ENCODE assay signal across 11 mouse cellular contexts in the genomic region with DNA sequence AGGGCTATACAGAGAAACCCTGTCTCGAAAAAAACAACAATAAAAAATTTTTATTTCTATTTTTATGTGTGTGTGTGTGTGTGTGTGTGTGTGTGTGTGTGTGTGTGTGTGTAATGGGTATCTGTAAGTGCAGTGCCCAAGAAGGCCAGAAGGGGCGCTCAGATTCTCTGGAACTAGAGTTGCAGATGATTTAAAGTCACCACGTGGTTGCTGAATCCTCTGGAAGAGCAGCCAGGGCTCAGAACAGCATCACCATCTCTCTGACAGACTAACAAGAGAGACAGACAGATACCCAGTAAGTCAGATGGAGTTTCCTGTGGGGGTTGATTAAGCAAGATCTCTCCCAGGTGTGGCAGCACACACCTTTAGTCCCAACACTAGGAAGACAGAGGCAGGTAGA. TPM values are rescaled to one million over a fixed set of nuclear protein-coding genes. Genes with fewer than 3 reads are reported as not detected.
DNase-seq lines count a peak whose midpoint lies in the region; ATAC-seq and TF ChIP-seq lines count a peak whose summit lies in the region.
"Had no signal": no experiment of that assay in that cellular context is flagged by ENCODE, and none has a peak within 500 bp of the region (broad histone marks: within the 10 kb centered on the region; RNA-seq: fewer than 3 reads in every experiment).

No protein-coding gene starts in this region.

- TF ChIP-seq CTCF in forebrain, postnatal 0 days (IDR thresholded peaks at IDR 0.05; ENCODE audit: low read depth): peak; percentile 18; the same call in 1 of the 2 replicates

- no peaks in the 10 kb centered on the region for H3K27me3 ChIP-seq in forebrain, postnatal 0 days (ENCODE audit: insufficient read depth, low read length)
- H3K27me3 ChIP-seq in forebrain, embryonic 10.5 days (ENCODE audit: poor library complexity, severe bottlenecking): peaks cover 21% of the 10 kb centered on the region
- H3K27me3 ChIP-seq: heart, embryonic 15.5 days; lung, embryonic 15.5 days had no signal

- no peaks in the 10 kb centered on the region for H3K9me3 ChIP-seq in forebrain, postnatal 0 days (ENCODE audit: low read length)
- H3K9me3 ChIP-seq in forebrain, embryonic 10.5 days: peaks cover 11% of the 10 kb centered on the region
- H3K9me3 ChIP-seq: heart, embryonic 15.5 days had no signal

- H3K36me3 ChIP-seq in forebrain, postnatal 0 days (ENCODE audit: insufficient read depth): no peaks in the 10 kb centered on the region
- H3K36me3 ChIP-seq in forebrain, embryonic 10.5 days (replicated peaks): no peaks in the 10 kb centered on the region
- H3K36me3 ChIP-seq: heart, embryonic 15.5 days; lung, embryonic 15.5 days; midbrain, embryonic 10.5 days had no signal

- 52% methylated on average over 3 of the region's 3 CpGs for WGBS in forebrain, postnatal 0 days
- WGBS in forebrain, embryonic 10.5 days: 43% methylated on average over 3 of the region's 3 CpGs

- no peak overlapping the region for H3K4me3 ChIP-seq in forebrain, postnatal 0 days (ENCODE audit: low read depth, low read length)
- no peak overlapping the region for H3K4me3 ChIP-seq in forebrain, embryonic 10.5 days

- H3K4me2 ChIP-seq in forebrain, postnatal 0 days (ENCODE audit: low read depth): no peak overlapping the region

- peaks cover 10% of the 10 kb centered on the region for H3K4me1 ChIP-seq in forebrain, postnatal 0 days (ENCODE audit: insufficient read depth)
- H3K4me1 ChIP-seq in forebrain, embryonic 10.5 days: peaks cover 27% of the 10 kb centered on the region

- H3K9ac ChIP-seq in forebrain, postnatal 0 days: no peak overlapping the region
- H3K9ac ChIP-seq: heart, embryonic 15.5 days; lung, embryonic 15.5 days had no signal

- ATAC-seq in forebrain, postnatal 0 days: no peak

- no peak overlapping the region for H3K27ac ChIP-seq in forebrain, postnatal 0 days (ENCODE audit: low read depth, low read length)
- no peak overlapping the region for H3K27ac ChIP-seq in forebrain, embryonic 10.5 days
- H3K27ac ChIP-seq: lung, embryonic 15.5 days; midbrain, embryonic 10.5 days had no signal

- peak; percentile 43 for DNase-seq in forebrain, postnatal 0 days
- no peak for DNase-seq in forebrain, embryonic 10.5 days (ENCODE audit: extremely low spot score, low spot score)
- DNase-seq in lung, postnatal 10 days: peak; percentile 45
- no peak for DNase-seq in lung, postnatal 36 days
- peak; percentile 56 for DNase-seq in CD4-positive helper T cell, adult 2 months (ENCODE audit: low read depth, low spot score)
- DNase-seq in c-Kit-negative CD71-positive TER-119-positive erythroid progenitor cells, embryonic 14.5 days (ENCODE audit: low read depth, low spot score): peak; percentile 16
- DNase-seq in adrenal gland, adult 18-20 months (ENCODE audit: low spot score in 2 of 2): no peak
- DNase-seq in frontal cortex, postnatal 36 days (ENCODE audit: low spot score in 2 of 2): no peak

RNA-seq across cellular contexts. Expression of a gene that starts 19.3 kb away (rescaled TPM):
- total RNA-seq in forebrain, postnatal 0 days (2014; rRNA removed): 68.9 and 72.7 TPM in 2 replicates
- polyA plus RNA-seq in forebrain, postnatal 0 days (2015; fragmentation: Nextera tagmentation; extraction: Ambion mirVana): 60.0 and 67.0 TPM in 2 replicates
- polyA plus RNA-seq in forebrain, embryonic 10.5 days (2016; fragmentation: Nextera tagmentation; extraction: Ambion mirVana): 46.7 and 48.6 TPM in 2 replicates
- total RNA-seq in adrenal gland, adult 18-20 months (2021): 10 to 100 TPM; 44.9 to 51.2 TPM

RNA-seq across cellular contexts. Expression of a gene that starts 28.4 kb away (rescaled TPM):
- 2.7 and 2.8 TPM in 2 replicates for total RNA-seq in forebrain, postnatal 0 days (2014; rRNA removed)
- polyA plus RNA-seq in forebrain, postnatal 0 days (2015; fragmentation: Nextera tagmentation; extraction: Ambion mirVana): 1.9 and 2.3 TPM in 2 replicates
- 0.07 and 0.10 TPM in 2 replicates for polyA plus RNA-seq in forebrain, embryonic 10.5 days (2016; fragmentation: Nextera tagmentation; extraction: Ambion mirVana)
- 1 to 10 TPM in 1 of 2 experiments, under 1 TPM in 1; 0.50 to 1.0 TPM for total RNA-seq in adrenal gland, adult 18-20 months (2021)

RNA-seq across cellular contexts. Expression of a gene that starts 45.3 kb away (rescaled TPM):
- total RNA-seq in forebrain, postnatal 0 days (2014; rRNA removed): 18.7 and 19.5 TPM in 2 replicates
- polyA plus RNA-seq in forebrain, postnatal 0 days (2015; fragmentation: Nextera tagmentation; extraction: Ambion mirVana): 19.9 and 26.4 TPM in 2 replicates
- 45.2 and 48.5 TPM in 2 replicates for polyA plus RNA-seq in forebrain, embryonic 10.5 days (2016; fragmentation: Nextera tagmentation; extraction: Ambion mirVana)
- 10 to 100 TPM; 39.9 to 52.6 TPM for total RNA-seq in adrenal gland, adult 18-20 months (2021)

RNA-seq across cellular contexts. Expression of a gene that starts 54.3 kb away (rescaled TPM):
- 19.8 and 20.0 TPM in 2 replicates for total RNA-seq in forebrain, postnatal 0 days (2014; rRNA removed)
- polyA plus RNA-seq in forebrain, postnatal 0 days (2015; fragmentation: Nextera tagmentation; extraction: Ambion mirVana): 26.2 and 41.6 TPM in 2 replicates
- polyA plus RNA-seq in forebrain, embryonic 10.5 days (2016; fragmentation: Nextera tagmentation; extraction: Ambion mirVana): 3.8 and 4.3 TPM in 2 replicates
- 10 to 100 TPM in 1 of 2 experiments, 1 to 10 TPM in 1; 6.2 to 13.3 TPM for total RNA-seq in adrenal gland, adult 18-20 months (2021)

Comparison
In these comparisons a context has a peak if more than half of its experiments do, and no peak if none do; other contexts are left out.
1. DNase-seq: peak in forebrain, postnatal 0 days (single experiment), lung, postnatal 10 days (single experiment), CD4-positive helper T cell, adult 2 months (single experiment) and c-Kit-negative CD71-positive TER-119-positive erythroid progenitor cells, embryonic 14.5 days (single experiment); none in forebrain, embryonic 10.5 days (single experiment), lung, postnatal 36 days (single experiment), adrenal gland, adult 18-20 months (0 of 2) and frontal cortex, postnatal 36 days (0 of 2).